Mouse (Mus musculus) heart, postnatal 10 days (tissue): ENCODE measurements around the gene Tmc2. TPM values are rescaled to one million over a fixed set of nuclear protein-coding genes. Genes with fewer than 3 reads are reported as not detected.

ENCODE experiments used
- DNase-seq, 2 experiments: peaks; one replicate each; pipeline ENCODE4 v3.0.0; 2021
- intact Hi-C: fragments of 180-260 bp; cut with DNase I; formaldehyde crosslinking; loops from one replicate; pipeline ENCODE4 v1.15.1; 2025
- total RNA-seq, 2 experiments: library from RNA; stranded (reverse); gene quantifications; 2 replicates each; pipeline ENCODE4 v1.2.3; 2021

Tmc2 gene
- total RNA-seq, 2 experiments from 2014 or later: not detected

- DNase-seq: peak; percentile 20 to 55
- intact Hi-C loops: loop anchor here (2.0 kb wide), 1 partner anchor 178 kb away; no protein-coding TSS in a partner anchor
Measured at GRCm38 (mm10) chr2:130246912-130247311, 51.9 kb downstream of the Tmc2 start.

GRCm38 (mm10) chr2:130248226-130248625, 53.2 kb downstream of the Tmc2 start:
- no peak for DNase-seq
- intact Hi-C loops: no loop called here

- intact Hi-C loops: no loop called here
Measured at GRCm38 (mm10) chr2:130256762-130257161, 61.8 kb downstream of the Tmc2 start.

GRCm38 (mm10) chr2:130260822-130261221, 65.8 kb downstream of the Tmc2 start:
- intact Hi-C loops: no loop called here
- no peak for DNase-seq

More at GRCm38 (mm10) chr2:130256762-130257161, 61.8 kb downstream of the Tmc2 start:
- no peak for DNase-seq

GRCm38 (mm10) chr2:130261914-130262313, 66.9 kb downstream of the Tmc2 start:
- intact Hi-C loops: no loop called here

GRCm38 (mm10) chr2:130262398-130262797, 67.4 kb downstream of the Tmc2 start:
- intact Hi-C loops: no loop called here

More at GRCm38 (mm10) chr2:130261914-130262313, 66.9 kb downstream of the Tmc2 start:
- DNase-seq: no peak

GRCm38 (mm10) chr2:130265520-130265919, 70.5 kb downstream of the Tmc2 start:
- intact Hi-C loops: no loop called here
- no peak for DNase-seq

More at GRCm38 (mm10) chr2:130262398-130262797, 67.4 kb downstream of the Tmc2 start:
- DNase-seq: no peak

- intact Hi-C loops: no loop called here
- no peak for DNase-seq
Measured at GRCm38 (mm10) chr2:130268074-130268473, 73.1 kb downstream of the Tmc2 start.

- DNase-seq: no peak
- intact Hi-C loops: loop anchor here (5.0 kb wide), 1 partner anchor 96 kb away; the partner anchor contains the start of gene Snrpb
Measured at GRCm38 (mm10) chr2:130273732-130274131, 78.7 kb downstream of the Tmc2 start.

- intact Hi-C loops: loop anchor here (5.0 kb wide), 1 partner anchor 97 kb away; the partner anchor contains the start of gene Snrpb
- DNase-seq: peak; percentile 100
Measured at GRCm38 (mm10) chr2:130274149-130274861, 79.3 kb downstream of the Tmc2 start, which contains the start of gene Nop56. Gene Nop56, plus strand, starts transcription at chr2:130274430.

GRCm38 (mm10) chr2:130274862-130275261, 79.9 kb downstream of the Tmc2 start:
- intact Hi-C loops: loop anchor here (5.0 kb wide), 1 partner anchor 98 kb away; the partner anchor contains the start of gene Snrpb
- DNase-seq: no peak

- intact Hi-C loops: no loop called here
- peak in 1 of 2 experiments; percentile 73 for DNase-seq
Measured at GRCm38 (mm10) chr2:130275649-130276048, 80.7 kb downstream of the Tmc2 start.

- no peak for DNase-seq
- intact Hi-C loops: no loop called here
Measured at GRCm38 (mm10) chr2:130279600-130280091, 84.7 kb downstream of the Tmc2 start.

- intact Hi-C loops: no loop called here
- no peak for DNase-seq
Measured at GRCm38 (mm10) chr2:130280224-130280623, 85.2 kb downstream of the Tmc2 start.

GRCm38 (mm10) chr2:130280818-130281217, 85.8 kb downstream of the Tmc2 start:
- intact Hi-C loops: no loop called here
- no peak for DNase-seq

GRCm38 (mm10) chr2:130283854-130284654, 89.1 kb downstream of the Tmc2 start, which contains the start of gene Idh3b:
Gene Idh3b, minus strand, starts transcription at chr2:130284547.
- intact Hi-C loops: no loop called here
- DNase-seq: peak; percentile 93 to 96

- no peak for DNase-seq
- intact Hi-C loops: no loop called here
Measured at GRCm38 (mm10) chr2:130289086-130289485, 94.1 kb downstream of the Tmc2 start.

- DNase-seq: peak; percentile 71 to 81
- intact Hi-C loops: loop anchor here (1.0 to 2.0 kb wide), 2 partner anchors 71 to 120 kb away; no protein-coding TSS in a partner anchor
Measured at GRCm38 (mm10) chr2:130291434-130291833, 96.4 kb downstream of the Tmc2 start.

- DNase-seq: no peak
- intact Hi-C loops: no loop called here
Measured at GRCm38 (mm10) chr2:130293009-130293408, 98.0 kb downstream of the Tmc2 start.

- DNase-seq: peak in 1 of 2 experiments; percentile 28
- intact Hi-C loops: no loop called here
Measured at GRCm38 (mm10) chr2:130293486-130293885, 98.5 kb downstream of the Tmc2 start.
